Mouse (Mus musculus): ENCODE measurements around the gene Glod5. TPM values are rescaled to one million over a fixed set of nuclear protein-coding genes. Genes with fewer than 3 reads are reported as not detected.
"Not testable (repeated sequence)": the region's sequence is repeated elsewhere in the genome, so short reads cannot be mapped to it uniquely, and the experiment has no call there.

Gene Glod5
- total RNA-seq (2021): under 1 TPM in 1 of 2 experiments, not detected in 1; 0.81 TPM

DNA sequence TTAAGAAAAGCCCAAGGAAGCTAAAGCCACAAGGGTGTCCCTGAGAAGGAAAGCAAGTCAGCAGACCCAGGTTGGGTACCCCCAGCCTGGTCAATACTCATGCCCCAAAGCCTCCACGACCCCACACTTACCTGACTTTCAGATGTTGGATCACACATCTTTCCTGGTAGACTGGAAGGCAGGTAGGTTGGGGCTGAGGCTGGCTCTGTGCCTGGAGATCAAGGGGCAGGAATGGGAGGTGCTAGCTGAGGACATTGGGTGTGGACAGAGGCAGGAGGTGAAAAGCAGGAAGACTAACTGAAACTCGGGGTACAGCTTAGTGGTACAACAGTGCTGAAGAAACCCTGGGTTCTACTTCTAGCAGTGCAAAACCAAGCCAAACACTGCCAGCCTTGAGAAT, at the start of gene Glod5:
Gene Glod5, minus strand, starts transcription at position 207 of the 400 bp plus-strand sequence.
- no peak for DNase-seq

DNA sequence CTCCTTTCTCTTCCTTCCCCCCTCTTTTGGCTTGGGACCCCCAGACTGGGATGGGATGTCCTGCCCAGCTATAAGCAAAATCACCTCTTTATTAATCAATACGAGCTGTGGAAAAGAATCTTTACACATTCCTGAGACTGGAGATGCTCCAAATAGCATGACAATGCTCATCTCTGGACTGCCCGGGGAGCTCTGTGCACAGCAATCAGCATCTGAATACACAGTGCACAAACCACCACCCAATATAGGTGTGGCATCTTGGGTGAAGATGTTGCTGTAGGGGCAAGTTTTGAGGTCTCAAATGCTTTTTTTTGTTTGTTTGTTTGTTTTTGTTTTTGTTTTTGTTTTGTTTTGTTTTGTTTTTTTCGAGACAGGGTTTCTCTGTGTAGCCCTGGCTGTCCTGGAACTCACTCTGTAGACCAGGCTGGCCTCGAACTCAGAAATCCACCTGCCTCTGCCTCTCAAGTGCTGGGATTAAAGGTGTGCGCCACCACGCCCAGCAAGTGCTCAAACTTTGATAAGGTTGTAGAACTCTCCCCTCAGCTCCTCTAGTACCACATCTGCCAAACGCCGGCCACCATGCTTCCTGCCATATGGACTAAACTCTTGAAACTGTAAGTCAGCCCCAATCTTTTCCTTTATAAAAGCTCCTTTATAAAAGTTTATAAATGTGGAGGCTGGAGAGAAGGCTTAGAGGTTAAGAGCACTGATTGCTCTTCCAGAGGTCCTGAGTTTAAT, 32.9 kb upstream of the Glod5 start:
- not testable (repeated sequence) for DNase-seq

DNA sequence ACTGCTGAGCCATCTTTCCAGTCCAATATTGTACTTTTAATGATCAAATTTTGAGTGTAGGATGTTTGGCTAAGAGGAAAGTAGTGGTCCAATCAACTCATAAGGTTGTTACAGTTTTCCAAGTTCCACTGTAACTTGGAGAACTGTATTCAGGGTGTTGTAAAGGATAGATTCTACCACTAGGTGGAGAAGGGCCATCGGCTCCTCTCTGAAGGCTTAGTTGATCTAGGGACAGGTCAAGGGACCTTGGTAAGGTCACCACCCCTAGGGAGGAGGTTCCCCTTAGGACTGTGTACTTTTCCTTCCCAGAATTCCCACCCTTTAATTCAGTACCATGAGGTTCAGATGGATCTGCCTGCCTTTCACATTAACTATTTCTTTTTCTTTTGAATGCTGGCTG, 14.7 kb upstream of the Glod5 start:
- no peak for DNase-seq

DNA sequence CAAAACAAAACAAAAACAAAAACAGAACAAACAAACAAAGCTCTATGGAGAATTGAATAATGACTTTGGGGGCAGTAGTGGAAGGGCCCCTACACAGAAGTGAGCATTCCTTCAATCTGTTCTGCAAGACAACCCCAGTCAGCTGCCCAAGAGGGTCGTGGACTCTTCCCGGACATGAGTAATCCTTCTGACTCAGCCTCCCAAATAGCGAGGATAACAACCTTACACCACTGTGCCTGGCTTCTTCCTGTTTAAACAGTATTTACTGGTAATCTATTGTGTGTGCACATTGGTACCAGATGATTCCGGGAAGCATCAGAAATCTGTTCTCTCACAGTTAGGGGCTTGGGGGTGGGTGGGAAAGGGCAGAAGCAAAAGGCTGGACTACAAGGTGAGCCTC, 8.5 kb upstream of the Glod5 start:
- DNase-seq: no peak

DNA sequence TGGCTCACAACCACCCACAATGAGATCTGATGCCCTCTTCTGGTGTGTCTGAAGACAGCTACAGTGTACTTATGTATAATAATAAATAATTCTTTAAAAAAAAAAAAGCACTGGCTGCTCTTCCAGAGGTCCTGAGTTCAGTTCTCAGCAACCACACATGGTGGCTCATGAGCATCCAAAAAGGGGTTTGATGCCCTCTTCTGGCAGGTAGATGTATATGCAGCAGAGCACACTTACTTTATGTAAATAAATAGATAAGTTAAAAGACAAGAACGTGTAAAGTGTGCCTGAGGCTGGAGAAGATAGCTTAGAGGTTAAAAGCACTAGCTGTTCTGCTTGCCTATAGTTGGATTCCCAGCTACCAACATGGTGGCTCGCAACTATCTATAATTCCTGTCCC, 6.5 kb upstream of the Glod5 start:
- DNase-seq: no peak

DNA sequence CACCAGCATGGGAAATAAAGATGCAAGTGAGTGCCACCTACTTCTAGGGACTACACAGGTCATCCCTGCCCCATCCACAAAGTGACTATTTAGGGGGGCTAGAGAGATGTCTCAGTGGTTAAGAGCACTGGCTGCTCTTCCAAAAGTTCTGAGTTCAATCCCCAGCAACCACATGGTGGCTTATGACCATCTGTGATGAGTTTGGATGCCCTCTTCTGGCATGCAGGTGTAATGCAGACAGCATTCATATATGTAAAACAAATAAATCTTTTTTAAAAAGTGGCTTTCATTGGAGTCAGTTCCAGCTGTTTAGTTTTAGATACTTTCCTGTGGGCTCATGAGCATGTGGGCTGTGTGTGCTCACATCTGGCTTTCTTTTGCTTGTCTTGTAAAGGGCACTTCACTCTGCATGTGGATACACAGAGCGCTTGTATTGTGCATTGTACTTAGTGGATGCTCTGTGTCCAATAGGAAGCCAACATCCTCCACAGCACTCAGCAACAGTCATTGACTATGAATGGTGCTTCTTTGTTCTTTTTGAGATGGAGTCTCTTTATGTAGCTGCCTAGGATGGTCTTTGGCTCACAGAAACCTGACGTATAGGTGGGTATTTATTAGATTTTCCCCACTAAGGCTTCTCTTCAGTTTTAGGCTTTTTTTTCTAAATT, 2.0 kb upstream of the Glod5 start:
- no peak for DNase-seq

DNA sequence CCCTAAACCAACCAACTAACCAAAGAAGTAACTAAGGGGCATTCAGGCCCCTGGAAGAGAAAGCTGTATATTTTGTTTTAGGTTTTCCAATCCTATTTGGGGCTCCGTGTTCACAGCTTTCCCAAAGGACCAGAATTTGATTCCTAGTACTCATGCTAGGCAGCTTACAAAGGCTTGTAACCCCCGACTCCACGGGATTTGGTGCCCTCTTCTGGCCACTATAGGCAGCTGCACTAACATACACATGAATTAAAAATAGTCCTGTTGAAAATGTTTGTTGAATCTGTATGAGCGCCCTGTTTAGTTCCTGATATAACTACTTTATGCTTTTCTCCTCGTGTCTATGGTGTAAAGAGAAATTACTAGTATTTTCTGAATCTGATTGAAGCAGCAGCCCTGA, 1.1 kb downstream of the Glod5 start:
- peak in 1 of 2 experiments; percentile 6 for DNase-seq

DNA sequence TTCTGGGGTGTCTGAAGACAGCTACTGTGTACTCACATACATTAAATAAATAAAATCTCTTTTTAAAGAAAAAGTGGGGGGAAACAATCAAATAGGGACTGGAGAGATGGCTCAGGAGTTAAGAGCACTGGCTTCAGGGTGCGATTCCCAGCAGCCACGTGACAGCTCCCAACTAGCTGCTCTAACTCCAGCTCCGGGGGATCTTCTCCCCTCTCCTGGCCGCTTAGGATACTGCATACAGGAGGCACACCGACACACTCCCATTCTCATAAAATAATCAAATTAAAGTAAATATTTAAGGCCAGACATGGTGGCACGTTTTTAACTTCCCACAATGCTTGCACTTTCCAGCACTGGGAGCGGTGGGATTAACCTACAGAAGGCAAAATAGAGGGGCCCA, 2.6 kb downstream of the Glod5 start:
- not testable (repeated sequence) for DNase-seq

DNA sequence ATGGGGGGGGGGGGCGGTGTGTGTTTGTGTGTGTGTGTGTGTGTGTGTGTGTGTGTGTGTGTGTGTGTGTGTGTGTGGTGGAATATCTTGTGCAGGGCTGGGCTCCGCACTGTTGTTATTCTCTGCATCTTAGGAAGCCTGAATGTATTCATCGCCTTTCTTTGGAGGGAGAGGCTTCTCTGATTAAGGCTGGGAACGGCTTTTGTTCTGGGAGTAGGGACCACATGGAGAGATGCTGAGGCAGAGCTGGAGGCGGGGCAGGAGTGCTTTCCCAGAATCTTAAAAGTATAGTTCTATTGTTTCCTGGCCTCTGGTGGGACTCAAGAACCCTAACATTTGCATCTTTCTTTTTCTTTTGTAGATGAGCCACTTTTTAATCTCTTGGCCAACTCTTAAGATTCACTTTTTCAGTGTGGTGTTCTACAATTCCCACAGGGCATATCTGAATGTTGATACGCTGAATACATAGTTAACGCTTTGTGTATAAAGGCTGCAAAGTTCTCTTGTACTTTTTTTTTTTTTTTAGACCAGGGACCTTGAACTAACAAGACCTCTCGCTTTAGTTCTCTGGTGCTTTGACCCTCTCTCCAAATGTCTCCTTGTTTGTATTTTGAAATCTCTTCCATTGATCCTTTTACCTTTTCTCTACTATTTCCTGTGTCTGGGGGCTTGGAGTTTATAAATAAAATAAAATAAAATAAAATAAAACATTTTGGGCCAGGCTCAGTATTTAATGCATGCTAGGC, 4.5 kb downstream of the Glod5 start:
- DNase-seq: no peak

DNA sequence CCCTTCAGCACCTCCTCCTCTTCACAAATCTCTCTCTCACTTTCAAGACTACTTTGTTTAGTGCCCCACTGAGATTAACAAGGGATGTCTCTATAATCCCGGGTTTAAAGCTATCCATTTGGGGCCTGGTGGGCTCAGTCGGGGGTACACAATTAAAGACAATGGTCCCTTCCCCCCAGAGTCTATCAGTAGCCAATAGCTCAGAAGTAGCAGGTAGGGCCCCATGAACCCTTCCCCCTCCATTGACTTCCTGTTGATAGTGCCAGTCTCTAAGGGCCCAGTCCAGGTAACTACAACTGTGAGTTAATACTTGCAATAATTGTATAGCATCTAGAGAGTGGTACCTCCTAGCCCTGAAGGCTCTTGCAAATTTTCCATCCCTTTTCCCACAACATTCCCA, 5.1 kb downstream of the Glod5 start:
- no peak for DNase-seq

DNA sequence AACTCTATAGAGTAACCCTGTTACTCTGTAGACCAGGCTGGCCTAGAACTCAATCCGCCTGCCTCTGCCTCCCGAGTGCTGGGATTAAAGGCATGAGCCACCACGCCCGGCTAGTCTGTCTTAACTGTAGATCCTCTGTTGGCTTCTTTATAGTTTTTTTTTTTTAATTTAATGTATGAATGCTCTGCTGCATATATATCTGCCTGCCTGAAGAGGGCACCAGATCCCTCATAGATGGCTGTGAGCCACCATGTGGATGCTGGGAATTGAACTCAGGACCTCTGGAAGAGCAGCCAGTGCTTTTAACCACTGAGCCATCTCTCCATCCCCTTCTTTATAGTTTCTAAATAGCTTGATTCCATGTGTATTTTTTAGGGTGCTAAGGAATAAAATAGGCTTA, 8.9 kb downstream of the Glod5 start:
- DNase-seq: not testable (repeated sequence)

DNA sequence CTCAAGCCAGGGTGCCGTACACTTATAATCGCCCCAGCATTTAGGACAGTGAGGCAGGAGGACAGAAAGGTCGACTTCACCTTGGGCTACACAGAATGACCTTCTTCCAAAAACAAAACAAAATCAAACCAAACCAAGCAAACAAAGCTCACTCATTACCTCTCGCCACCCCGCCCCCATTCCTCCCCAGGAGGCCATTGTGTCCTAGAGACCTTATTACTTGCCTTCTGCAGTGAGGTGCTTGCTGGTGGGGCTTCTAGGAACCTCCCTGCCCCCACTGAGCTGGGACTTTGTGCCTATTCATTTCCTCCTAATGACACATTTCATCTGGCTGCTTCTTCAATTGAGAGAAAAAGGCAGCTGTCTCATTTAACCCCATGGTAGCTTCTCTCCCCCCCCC, 9.7 kb downstream of the Glod5 start:
- DNase-seq: no peak

DNA sequence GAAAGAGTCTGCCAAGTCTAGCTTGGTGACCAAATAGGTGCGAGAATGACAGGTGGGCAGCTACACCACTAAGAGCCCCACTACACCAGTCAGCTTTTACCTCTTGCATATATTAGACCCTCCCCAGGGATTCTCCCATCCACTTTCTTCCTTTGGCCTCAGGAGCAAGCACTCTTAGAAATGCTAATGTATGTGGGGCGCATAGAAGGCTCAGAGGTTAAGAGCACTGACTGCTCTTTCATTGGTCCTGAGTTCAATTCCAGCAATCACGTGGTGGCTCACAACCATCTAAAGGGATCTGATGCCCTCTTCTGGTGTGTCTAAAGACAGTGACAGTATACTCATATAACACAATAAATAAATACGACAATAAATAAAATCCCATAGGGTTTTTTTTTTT, 15.3 kb downstream of the Glod5 start:
- DNase-seq: no peak

DNA sequence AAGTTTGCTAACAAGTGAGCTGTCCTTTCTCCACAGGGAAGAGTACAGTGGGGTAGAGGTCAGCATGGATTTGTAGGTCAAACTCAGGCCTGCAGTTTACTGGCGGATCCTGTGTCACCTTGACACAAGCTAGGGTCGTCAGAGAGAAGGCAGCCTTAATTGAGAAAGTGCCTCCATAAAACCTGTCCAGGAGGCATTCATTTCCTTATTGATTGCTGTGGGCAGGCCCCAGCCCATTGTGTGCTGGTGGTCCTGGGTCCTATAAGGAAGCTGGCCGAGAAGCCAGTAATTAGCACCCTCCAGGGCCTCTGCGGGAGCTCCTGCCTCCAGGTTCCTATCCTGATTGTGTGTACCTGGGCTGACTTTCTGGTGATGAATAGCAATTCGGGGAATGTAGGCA, 16.3 kb downstream of the Glod5 start:
- DNase-seq: no peak

DNA sequence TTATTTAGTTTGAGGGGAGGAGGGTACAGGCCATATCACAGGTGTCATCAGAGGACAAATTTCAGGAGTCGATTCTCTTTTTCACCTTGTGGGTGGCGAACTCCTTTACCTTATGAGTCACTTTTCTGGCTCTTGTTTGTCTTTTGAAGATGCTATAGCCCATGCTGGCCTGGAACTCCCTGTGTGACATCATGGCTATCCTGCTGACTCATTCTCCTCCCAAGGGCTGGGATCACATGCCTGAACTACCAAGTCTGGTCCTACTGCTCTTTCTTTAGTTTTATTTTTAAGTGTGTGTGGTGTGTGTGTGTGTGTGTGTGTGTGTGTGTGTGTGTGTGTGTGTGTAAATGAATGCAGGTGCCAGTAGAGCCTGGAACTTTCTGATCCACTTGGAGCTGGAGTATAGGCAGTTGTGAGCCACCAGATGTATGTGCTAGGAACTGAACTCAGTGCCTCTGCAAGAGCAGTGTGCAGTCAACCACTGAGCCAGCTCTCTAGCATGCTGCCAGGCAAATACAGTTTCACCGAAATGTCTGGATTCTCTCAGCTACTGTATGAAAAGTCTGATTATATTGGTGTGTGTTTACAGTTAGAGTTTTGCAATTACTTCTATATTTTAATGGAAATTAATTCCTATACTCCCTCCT, 17.6 kb downstream of the Glod5 start:
- no peak for DNase-seq

DNA sequence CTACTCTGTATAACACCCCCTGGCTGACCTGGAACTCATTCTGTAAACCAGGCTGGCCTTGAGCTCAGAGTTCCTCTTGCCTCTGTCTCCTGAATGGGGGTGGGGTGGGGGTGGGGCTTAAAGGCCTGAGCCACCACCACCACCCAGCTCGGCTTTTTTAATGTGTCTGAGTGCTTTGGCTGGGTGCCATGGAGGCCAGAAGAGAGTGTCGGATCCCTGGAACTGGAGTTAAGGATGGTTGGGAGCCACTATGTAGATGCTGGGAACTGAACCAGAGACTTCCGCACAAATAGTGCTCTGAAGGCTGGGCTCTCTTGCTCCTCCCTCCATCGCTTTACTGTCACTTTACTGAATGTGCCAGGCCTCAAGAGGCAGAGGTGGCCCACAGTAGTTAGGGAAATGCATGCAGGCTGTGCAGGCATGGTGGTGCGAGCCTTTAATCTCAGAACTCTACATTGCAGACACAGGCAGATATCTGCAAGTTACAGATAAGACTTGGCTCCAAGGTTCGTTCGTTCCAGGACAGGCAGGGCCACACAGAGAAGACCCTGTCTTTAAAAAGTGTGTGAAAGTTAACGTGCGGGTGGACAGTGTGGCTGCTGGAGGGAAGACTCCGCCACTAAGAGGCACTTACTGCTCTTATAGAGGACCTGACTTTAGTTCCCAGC, 25.1 kb downstream of the Glod5 start:
- DNase-seq: no peak

DNA sequence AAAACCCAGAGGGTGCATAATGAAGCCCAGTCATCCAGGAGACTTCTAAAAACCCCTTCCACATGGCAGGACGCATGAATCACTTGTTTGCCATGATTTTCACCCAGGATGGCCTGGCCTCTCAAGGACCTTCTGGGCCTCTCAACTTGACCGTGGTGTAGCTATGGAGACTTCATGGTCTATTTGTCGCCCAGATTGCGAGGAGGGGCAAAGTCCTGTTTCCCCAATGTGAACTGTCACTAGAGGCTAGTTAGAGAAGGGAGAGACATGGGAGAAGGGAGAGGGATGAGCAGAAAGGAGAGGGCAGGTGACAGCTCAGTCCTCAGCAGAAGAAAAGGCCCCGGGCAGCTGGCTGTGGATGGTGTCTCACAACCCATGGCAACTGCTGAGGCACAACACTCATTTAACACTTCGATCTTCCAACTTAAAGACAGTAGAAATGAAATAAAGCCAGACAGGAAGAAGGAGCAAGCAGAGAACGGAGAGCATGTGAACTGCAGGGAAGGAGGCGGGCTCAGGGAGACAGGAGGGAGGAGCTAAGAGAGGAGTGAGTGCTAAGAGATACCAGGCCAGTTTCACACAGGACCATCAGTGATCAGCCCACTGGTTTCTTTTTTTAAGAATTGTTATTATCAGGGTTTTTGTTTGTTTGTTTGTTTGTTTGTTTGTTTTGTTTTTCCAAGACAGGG, 25.8 kb downstream of the Glod5 start:
- no peak for DNase-seq

DNA sequence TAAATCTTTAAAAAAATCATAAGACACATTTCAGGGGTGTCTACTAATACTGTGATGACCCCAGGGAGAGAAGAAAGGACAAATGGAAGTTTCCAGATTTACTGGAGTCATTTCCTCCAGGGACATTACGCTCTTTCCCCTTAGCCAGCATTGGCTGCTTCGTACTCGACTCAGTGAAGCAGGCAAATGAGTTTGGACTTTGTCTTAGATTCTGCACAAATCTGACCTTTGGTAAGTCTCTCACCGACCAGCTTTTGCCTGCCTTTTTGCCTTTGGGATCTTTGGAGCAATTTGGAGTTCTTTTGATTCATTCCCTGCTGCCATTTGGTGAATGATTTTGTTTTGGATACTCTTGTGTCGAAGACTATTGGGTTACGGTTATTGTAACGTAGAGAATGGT, 36.9 kb downstream of the Glod5 start:
- no peak for DNase-seq

DNA sequence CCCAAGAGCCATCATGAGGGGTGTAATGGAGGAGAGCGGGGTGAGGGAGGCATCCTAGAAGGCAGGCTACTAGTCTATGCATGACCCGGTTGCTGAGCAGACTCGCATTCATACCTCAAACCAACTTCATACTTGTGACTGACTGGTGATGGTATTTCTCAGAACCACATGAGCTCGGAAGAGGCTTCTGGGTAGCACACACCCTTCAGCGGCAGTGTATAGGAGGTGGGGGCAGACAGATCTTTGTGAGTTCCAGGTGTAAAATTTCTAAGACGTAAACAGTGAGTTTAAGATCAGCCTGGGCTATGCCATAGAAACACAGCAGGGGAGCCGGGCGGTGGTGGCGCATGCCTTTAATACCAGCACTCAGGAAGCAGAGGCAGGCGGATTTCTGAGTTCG, 40.4 kb downstream of the Glod5 start, which contains the start of gene Gata1:
Gene Gata1, minus strand, starts transcription at position 180 of the 400 bp plus-strand sequence.
- no peak for DNase-seq

DNA sequence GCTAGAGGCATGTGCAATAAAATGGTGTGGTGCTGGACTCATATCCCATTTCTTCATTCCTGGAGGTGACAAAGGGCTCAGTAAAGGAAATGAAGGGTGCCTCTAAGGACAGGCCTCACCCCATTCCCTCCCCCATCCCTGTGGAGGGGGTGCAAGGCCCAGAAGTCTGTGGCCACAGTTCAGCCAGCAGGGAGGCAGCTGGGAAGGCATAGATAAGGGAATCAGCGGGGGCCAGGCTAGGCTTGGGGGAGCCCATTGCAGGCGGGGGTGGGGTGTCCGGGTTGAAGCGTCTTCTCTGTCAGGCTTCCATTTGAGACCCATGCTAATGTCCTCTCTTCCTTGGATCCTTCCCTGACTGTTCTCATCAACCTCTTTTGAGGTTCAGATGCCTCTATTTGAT, 47.0 kb downstream of the Glod5 start:
- no peak for DNase-seq

DNA sequence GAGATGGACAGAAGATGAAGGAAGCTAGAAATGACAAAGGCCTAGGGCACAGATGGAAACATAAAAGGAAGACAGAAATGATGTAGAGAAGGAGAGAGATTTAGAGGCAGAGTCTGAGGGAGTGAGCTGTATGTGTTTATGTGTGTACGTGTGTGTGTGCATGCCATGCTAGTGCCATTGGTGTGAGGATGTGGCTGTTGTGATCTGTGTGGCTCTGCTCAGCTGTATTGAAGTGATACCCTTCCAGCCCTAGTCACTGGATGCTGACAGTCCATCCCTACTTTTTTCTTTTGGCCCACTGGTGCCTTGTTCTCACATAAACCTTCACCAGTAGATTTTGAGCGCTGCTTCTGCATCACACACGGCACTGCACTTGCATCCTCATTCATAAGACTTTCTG, 49.4 kb downstream of the Glod5 start:
- no peak for DNase-seq

DNA sequence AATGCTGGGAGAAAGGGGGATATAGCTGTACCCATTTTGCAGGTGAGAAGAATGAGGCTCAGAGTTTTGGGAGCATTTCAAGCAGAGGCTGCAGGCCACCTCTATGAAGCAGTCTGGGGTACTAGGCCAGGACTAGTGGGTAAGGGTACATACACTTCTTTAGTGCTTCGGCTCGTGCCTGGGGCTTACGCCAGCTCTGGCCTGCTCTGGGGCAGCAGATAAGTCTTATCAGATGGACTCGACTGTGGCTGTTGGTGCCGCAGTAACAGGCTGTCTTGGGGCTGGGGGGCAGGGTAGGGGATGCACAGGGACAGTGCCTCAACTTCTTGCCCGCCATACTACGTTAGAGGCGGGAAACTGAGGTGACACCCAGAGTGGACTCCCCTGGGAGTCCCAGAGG, 50.1 kb downstream of the Glod5 start:
- DNase-seq: no peak
